Mouse (Mus musculus) gastrocnemius, postnatal 4 days (tissue): ENCODE measurements around the gene Has1. TPM values are rescaled to one million over a fixed set of nuclear protein-coding genes. Genes with fewer than 3 reads are reported as not detected.

Source experiments
- DNase-seq, 2 experiments: peaks; one replicate each; pipeline ENCODE4 v3.0.0; 2021 to 2022; ENCODE audit warnings: low spot score in 2 of 2, mixed read lengths in 2 of 2
- microRNA-seq: library from miRNA; unstranded; fragments of <30 nt; microRNA quantifications from one replicate; pipeline ENCODE4 v1.2.0, GENCODE M21; 2021
- total RNA-seq, 2 experiments: library from RNA; stranded (reverse); gene quantifications; 2 replicates each; pipeline ENCODE4 v1.2.3; 2021

Has1 gene
- total RNA-seq, 2 experiments from 2014 or later, result 0.18 to 0.69 TPM

GRCm38 (mm10) chr17:17795527-17795926, 59.5 kb downstream of the Has1 start:
- no peak for DNase-seq

Small RNA genes within 50 kb of the gene (microRNA-seq; reads per million reads assigned to microRNA genes)
- gene Gm25927 (not detected), gene Mir125a (2,997 reads per million, percentile 85 among the genes with 10 or more reads in this experiment), gene Mir99b (2,649 reads per million, percentile 85 among the genes with 10 or more reads in this experiment), gene Mirlet7e (not detected)

Other genes with a start within 250 kb of the Has1 start
- 100 to 1,000 TPM; 103 to 115 TPM for gene Lnpep, start 230.2 kb downstream of the Has1 start, total RNA-seq
- not detected for gene Vmn2r90, start 151.5 kb downstream of the Has1 start, total RNA-seq
- gene Spaca6, start 28.0 kb downstream of the Has1 start, total RNA-seq, result 10 to 100 TPM; 37.3 to 49.3 TPM
- gene Fpr1, start 28.7 kb upstream of the Has1 start, total RNA-seq, result under 1 TPM; 0.20 to 0.26 TPM
- gene Fpr2, start 32.6 kb upstream of the Has1 start, total RNA-seq, result under 1 TPM in 1 of 2 experiments, not detected in 1; 0.98 TPM
- not detected for gene Fpr3, start 32.6 kb upstream of the Has1 start, total RNA-seq
- gene Fpr-rs4, start 166.5 kb upstream of the Has1 start, total RNA-seq, result not detected
- gene Vmn2r124, start 194.2 kb upstream of the Has1 start, total RNA-seq, result not detected
- gene Vmn2r91, start 229.8 kb upstream of the Has1 start, total RNA-seq, result not detected